Mouse (Mus musculus): Measurements from ENCODE around the gene Zrsr1. TPM values are rescaled to one million over a fixed set of nuclear protein-coding genes. Genes with fewer than 3 reads are reported as not detected.

Gene Zrsr1
- polyA plus RNA-seq, 1 experiment from 2014 or later, result 5.3 TPM

DNA sequence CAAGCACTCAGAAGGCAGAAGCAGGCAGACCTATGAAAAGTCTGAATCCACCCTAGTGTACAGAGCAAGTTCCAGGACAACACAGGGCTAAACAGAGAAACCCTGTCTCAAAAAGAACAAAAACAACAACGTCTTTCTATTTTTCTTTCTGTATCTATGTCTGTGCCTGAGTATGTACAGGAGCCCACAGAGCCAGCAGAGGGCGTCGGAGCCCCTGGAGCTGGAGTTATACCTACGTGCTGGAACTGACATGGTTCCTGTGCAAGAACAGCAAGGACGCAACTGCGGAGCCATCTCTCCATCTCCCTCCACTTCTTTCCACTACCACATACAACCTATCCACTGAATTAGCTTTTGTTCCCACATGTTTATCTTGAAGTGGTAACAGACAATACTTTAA is 21.7 kb upstream of the Zrsr1 start:
- H3K9me3 ChIP-seq (replicated peaks), result no peaks in the 10 kb centered on the region
- H3K27me3 ChIP-seq, result no peaks in the 10 kb centered on the region
- H3K4me1 ChIP-seq, result no peaks in the 10 kb centered on the region
- no peak overlapping the region for H3K9ac ChIP-seq
- WGBS, result 86% methylated on average over 6 of the region's 6 CpGs
- ATAC-seq, result no peak
- H3K36me3 ChIP-seq (ENCODE audit: poor library complexity, severe bottlenecking), result peaks cover 3% of the 10 kb centered on the region; the same call in 1 of the 2 replicates
- H3K4me2 ChIP-seq, result no peak overlapping the region
- no peak overlapping the region for H3K27ac ChIP-seq
- H3K4me3 ChIP-seq, result no peak overlapping the region

GRCm38 (mm10) chr11:22952668-22953067 is 19.1 kb upstream of the Zrsr1 start:
- no peaks in the 10 kb centered on the region for H3K27me3 ChIP-seq
- no peak overlapping the region for H3K4me3 ChIP-seq
- peaks cover 3% of the 10 kb centered on the region; the same call in 1 of the 2 replicates for H3K36me3 ChIP-seq (ENCODE audit: poor library complexity, severe bottlenecking)
- 92% methylated on average over 7 of the region's 7 CpGs for WGBS
- no peak overlapping the region for H3K9ac ChIP-seq
- H3K9me3 ChIP-seq (replicated peaks), result no peaks in the 10 kb centered on the region
- no peak overlapping the region for H3K4me2 ChIP-seq
- H3K27ac ChIP-seq, result no peak overlapping the region
- H3K4me1 ChIP-seq, result no peaks in the 10 kb centered on the region
- ATAC-seq, result no peak

- no peaks in the 10 kb centered on the region for H3K9me3 ChIP-seq (replicated peaks)
- no peak overlapping the region for H3K4me2 ChIP-seq
- 95% methylated on average over 6 of the region's 6 CpGs for WGBS
- no peak overlapping the region for H3K9ac ChIP-seq
- no peaks in the 10 kb centered on the region for H3K27me3 ChIP-seq
- peaks cover 3% of the 10 kb centered on the region; the same call in 1 of the 2 replicates for H3K36me3 ChIP-seq (ENCODE audit: poor library complexity, severe bottlenecking)
- H3K4me3 ChIP-seq, result no peak overlapping the region
- H3K4me1 ChIP-seq, result no peaks in the 10 kb centered on the region
- no peak for ATAC-seq
- H3K27ac ChIP-seq, result no peak overlapping the region
These were observed 15.5 kb upstream of the Zrsr1 start for GRCm38 (mm10) chr11:22956346-22956745.

DNA sequence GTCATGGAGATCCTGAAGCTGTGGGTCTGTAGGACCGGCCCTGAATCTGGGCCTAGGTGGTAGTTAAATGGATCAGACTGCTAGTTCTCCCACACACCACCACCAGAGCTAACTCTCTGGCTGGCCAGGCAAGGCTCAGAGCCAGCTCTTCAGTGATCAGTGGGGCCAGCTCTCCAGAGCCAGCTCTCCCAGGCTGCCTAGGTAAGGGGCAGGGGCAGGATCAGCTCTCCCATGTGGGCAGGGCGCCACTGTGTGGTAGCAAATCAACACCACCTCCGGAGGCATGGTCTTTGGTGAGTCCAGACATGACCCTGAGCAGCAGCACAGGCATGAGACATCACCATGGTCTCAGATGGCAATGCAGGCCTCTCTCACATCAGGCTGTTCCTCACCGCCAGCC is 15.0 kb upstream of the Zrsr1 start:
- no peak overlapping the region for H3K9ac ChIP-seq
- peak; percentile 48; the same call in 1 of the 2 replicates for ATAC-seq
- 74% methylated on average over 4 of the region's 4 CpGs for WGBS

DNA sequence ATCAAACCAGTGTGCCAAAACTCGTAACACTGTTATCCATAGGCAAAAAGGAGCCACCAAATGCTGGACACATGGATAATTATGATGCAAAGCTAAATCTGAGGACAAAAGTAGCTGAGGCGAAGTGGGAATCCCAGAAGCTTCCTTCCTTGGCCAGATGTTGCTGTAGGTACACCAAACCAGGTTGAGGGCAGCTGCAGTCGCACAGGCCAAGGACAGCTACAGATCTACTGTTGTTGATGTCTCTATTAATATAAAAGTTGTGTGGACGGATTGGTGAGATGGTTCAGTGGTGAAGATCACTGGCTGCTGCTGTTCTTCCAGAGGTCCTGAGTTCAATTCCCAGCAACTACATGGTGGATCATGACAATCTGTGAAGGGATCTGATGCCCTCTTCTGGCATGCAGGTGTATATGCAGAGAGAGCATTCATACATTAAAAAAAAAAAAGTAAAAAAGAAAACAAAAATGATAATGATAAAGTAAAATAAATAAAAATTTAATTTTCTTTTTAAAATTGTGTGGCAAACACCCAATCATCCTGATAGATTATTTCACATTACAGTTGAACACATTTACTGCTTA is 13.9 kb upstream of the Zrsr1 start:
- Histone ChIP-seq H3K27me3 (no peaks in the 10 kb centered on the region), H3K9ac (no peak overlapping the region), H3K4me2 (no peak overlapping the region), H3K4me3 (no peak overlapping the region), H3K4me1 (no peaks in the 10 kb centered on the region), H3K9me3 (replicated peaks) (no peaks in the 10 kb centered on the region), H3K27ac (no peak overlapping the region), H3K36me3 (ENCODE audit: poor library complexity, severe bottlenecking) (no peaks in the 10 kb centered on the region; the same call in 1 of the 2 replicates)
- WGBS, result 91% methylated on average over 4 of the region's 4 CpGs
- ATAC-seq, result no peak

More for the DNA sequence above, 15.0 kb upstream of the Zrsr1 start:
- H3K9me3 ChIP-seq (replicated peaks), result no peaks in the 10 kb centered on the region
- H3K27ac ChIP-seq, result no peak overlapping the region
- no peak overlapping the region for H3K4me3 ChIP-seq
- H3K4me1 ChIP-seq, result no peaks in the 10 kb centered on the region
- H3K36me3 ChIP-seq (ENCODE audit: poor library complexity, severe bottlenecking), result peaks cover 3% of the 10 kb centered on the region; the same call in 1 of the 2 replicates
- H3K4me2 ChIP-seq, result no peak overlapping the region
- H3K27me3 ChIP-seq, result no peaks in the 10 kb centered on the region

GRCm38 (mm10) chr11:22962101-22962500 is 9.7 kb upstream of the Zrsr1 start:
- Histone ChIP-seq H3K36me3 (ENCODE audit: poor library complexity, severe bottlenecking) (peaks cover 7% of the 10 kb centered on the region), H3K4me1 (no peaks in the 10 kb centered on the region), H3K27me3 (no peaks in the 10 kb centered on the region), H3K27ac (no peak overlapping the region), H3K9me3 (replicated peaks) (peaks cover 6% of the 10 kb centered on the region; the same call in 1 of the 2 replicates), H3K9ac (no peak overlapping the region), H3K4me2 (no peak overlapping the region), H3K4me3 (no peak overlapping the region)
- no peak for ATAC-seq
- WGBS, result 88% methylated on average over 1 of the region's 1 CpGs

- no peak overlapping the region for H3K9ac ChIP-seq
- peaks cover 14% of the 10 kb centered on the region for H3K9me3 ChIP-seq (replicated peaks)
- no peaks in the 10 kb centered on the region for H3K27me3 ChIP-seq
- H3K27ac ChIP-seq, result no peak overlapping the region
- no peaks in the 10 kb centered on the region for H3K4me1 ChIP-seq
- no peak overlapping the region for H3K4me2 ChIP-seq
- WGBS, result 88% methylated on average over 4 of the region's 4 CpGs
- no peak overlapping the region for H3K4me3 ChIP-seq
- peaks cover 7% of the 10 kb centered on the region for H3K36me3 ChIP-seq (ENCODE audit: poor library complexity, severe bottlenecking)
- no peak for ATAC-seq
These were observed 7.4 kb upstream of the Zrsr1 start for GRCm38 (mm10) chr11:22964401-22964800.

DNA sequence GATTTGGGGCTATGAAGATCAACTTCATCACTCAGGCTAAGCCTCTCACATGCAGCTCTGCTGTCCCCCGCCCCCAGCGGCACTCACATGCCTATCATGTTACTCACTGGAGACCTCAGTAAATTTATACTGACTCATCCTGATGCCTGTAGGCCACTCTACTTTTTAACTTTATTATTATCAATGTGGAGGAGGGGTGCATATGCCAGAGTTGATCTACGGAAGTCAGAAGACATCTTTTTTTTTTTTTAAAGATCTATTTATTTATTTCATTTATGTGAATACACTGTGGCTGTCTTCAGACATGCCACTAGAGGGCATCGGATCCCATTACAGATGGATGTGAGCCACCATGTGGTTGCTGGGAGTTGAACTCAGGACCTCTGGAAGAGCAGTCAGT is 6.3 kb upstream of the Zrsr1 start:
- no peak overlapping the region for H3K9ac ChIP-seq
- WGBS, result 82% methylated on average over 4 of the region's 4 CpGs
- H3K27ac ChIP-seq, result no peak overlapping the region
- H3K4me1 ChIP-seq, result no peaks in the 10 kb centered on the region
- peaks cover 14% of the 10 kb centered on the region for H3K9me3 ChIP-seq (replicated peaks)
- H3K4me2 ChIP-seq, result no peak overlapping the region
- peaks cover 7% of the 10 kb centered on the region for H3K36me3 ChIP-seq (ENCODE audit: poor library complexity, severe bottlenecking)
- H3K27me3 ChIP-seq, result no peaks in the 10 kb centered on the region
- no peak for ATAC-seq
- H3K4me3 ChIP-seq, result no peak overlapping the region

DNA sequence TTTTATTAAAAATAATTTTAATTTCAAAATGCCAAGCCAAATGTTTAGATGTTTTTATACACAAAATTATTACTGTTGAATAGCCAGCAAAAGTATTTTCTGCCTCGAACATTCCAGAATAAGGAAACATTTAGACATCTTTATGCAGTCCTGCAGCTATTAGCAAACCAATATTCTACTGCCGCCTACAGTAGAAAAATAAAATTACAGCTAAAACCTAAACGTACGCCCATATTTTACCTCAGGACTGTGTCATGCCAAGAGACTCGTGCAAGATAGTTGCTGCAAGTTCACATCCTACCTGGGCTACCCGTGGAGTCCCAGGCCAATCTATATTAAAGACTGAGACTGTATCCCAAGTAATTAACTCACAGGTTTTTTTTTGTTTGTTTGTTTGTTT is 2.3 kb upstream of the Zrsr1 start:
- Histone ChIP-seq H3K27ac (no peak overlapping the region), H3K4me3 (no peak overlapping the region), H3K27me3 (no peaks in the 10 kb centered on the region), H3K36me3 (ENCODE audit: poor library complexity, severe bottlenecking) (peaks cover 29% of the 10 kb centered on the region), H3K9me3 (replicated peaks) (peaks cover 42% of the 10 kb centered on the region), H3K4me2 (no peak overlapping the region), H3K4me1 (peaks cover 7% of the 10 kb centered on the region), H3K9ac (no peak overlapping the region)
- 70% methylated on average over 6 of the region's 6 CpGs for WGBS
- no peak for ATAC-seq

- Histone ChIP-seq H3K4me2 (no peak overlapping the region), H3K9ac (no peak overlapping the region), H3K9me3 (replicated peaks) (peaks cover 42% of the 10 kb centered on the region), H3K4me1 (peaks cover 14% of the 10 kb centered on the region), H3K36me3 (ENCODE audit: poor library complexity, severe bottlenecking) (peaks cover 29% of the 10 kb centered on the region), H3K27ac (no peak overlapping the region), H3K27me3 (no peaks in the 10 kb centered on the region), H3K4me3 (no peak overlapping the region)
- ATAC-seq, result no peak
- 96% methylated on average over 1 of the region's 1 CpGs for WGBS
These were observed 1.3 kb upstream of the Zrsr1 start for GRCm38 (mm10) chr11:22970546-22970945.

- Histone ChIP-seq H3K4me3 (peak overlapping the region; percentile 57), H3K27ac (peak overlapping the region; percentile 52), H3K9ac (peak overlapping the region; percentile 62), H3K4me1 (peaks cover 31% of the 10 kb centered on the region), H3K27me3 (no peaks in the 10 kb centered on the region), H3K4me2 (peak overlapping the region; percentile 78), H3K9me3 (replicated peaks) (peaks cover 29% of the 10 kb centered on the region), H3K36me3 (ENCODE audit: poor library complexity, severe bottlenecking) (peaks cover 37% of the 10 kb centered on the region)
- 50% methylated on average over 44 of the region's 46 CpGs for WGBS
- peak; percentile 72 for ATAC-seq
These were observed 1.1 kb downstream of the Zrsr1 start for GRCm38 (mm10) chr11:22972746-22973526.

DNA sequence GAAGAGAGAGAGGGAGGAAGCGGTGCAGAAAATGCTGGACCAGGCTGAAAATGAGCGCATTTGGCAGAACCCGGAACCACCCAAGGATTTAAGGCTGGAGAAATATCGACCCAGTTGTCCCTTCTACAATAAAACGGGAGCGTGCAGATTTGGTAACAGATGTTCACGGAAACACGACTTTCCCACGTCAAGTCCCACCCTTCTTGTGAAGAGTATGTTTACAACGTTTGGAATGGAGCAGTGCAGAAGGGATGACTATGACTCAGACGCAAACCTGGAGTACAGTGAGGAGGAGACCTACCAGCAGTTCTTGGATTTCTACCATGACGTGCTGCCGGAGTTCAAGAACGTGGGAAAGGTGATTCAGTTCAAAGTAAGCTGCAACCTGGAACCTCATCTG is 1.8 kb downstream of the Zrsr1 start:
- 47% methylated on average over 14 of the region's 14 CpGs for WGBS
- ATAC-seq, result no peak
- H3K36me3 ChIP-seq (ENCODE audit: poor library complexity, severe bottlenecking), result peaks cover 42% of the 10 kb centered on the region
- H3K9me3 ChIP-seq (replicated peaks), result peaks cover 28% of the 10 kb centered on the region
- H3K9ac ChIP-seq, result peak overlapping the region; percentile 62
- peaks cover 35% of the 10 kb centered on the region for H3K4me1 ChIP-seq
- H3K27me3 ChIP-seq, result no peaks in the 10 kb centered on the region
- peak overlapping the region; percentile 61 for H3K4me2 ChIP-seq
- peak overlapping the region; percentile 57 for H3K4me3 ChIP-seq
- H3K27ac ChIP-seq, result peak overlapping the region; percentile 52; the same call in 1 of the 2 replicates
